Mouse (Mus musculus) thymus, postnatal 0 days (tissue): ENCODE measurements around the gene Sct. TPM values are rescaled to one million over a fixed set of nuclear protein-coding genes. Genes with fewer than 3 reads are reported as not detected.
"Not testable (repeated sequence)": the region's sequence is repeated elsewhere in the genome, so short reads cannot be mapped to it uniquely, and the experiment has no call there.

Experiments
- DNase-seq: peaks from one replicate; pipeline ENCODE4 v3.0.0-alpha.2; 2015; ENCODE audit warnings: low spot score
- polyA plus RNA-seq: library from polyadenylated mRNA; unstranded; fragments of >200 nt; fragmentation: Nextera tagmentation; extraction: Ambion mirVana; gene quantifications from 2 replicates; pipeline ENCODE4 v1.2.1, GENCODE M21; 2015

Gene Sct
- polyA plus RNA-seq, 1 experiment from 2014 or later = 3.9 TPM

DNA sequence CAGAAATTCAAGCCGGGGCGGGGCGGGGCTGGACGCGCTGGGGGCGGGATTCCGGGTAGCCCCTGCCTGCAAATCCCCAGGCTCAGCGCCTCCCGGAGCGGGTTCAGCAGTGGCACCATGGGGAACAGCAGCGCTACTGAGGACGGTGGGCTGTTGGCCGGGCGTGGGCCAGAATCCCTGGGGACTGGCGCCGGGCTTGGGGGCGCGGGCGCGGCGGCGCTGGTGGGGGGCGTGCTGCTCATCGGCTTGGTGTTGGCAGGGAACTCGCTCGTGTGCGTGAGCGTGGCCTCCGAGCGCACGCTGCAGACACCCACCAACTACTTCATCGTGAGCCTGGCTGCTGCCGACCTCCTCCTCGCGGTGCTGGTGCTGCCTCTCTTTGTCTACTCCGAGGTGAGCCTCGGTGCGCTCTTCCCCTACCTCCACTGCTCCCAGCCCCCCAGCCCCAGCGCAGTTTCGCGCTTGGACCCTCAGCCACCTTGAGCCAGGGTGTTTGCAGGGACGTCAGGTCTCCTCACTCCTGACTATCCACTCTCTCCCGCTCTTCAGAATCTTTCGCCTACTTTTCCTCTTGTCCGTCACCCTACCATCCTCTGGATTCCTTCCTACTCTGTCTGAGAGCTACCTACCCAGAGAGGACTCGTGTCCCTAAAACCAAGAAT is 13.1 kb upstream of the Sct start, which contains the start of gene Drd4:
Drd4 (plus strand) TSS at position 86 of the 662 bp plus-strand sequence.
- DNase-seq = no peak

GRCm38 (mm10) chr7:141288042-141288441 is 9.1 kb upstream of the Sct start:
- no peak for DNase-seq

GRCm38 (mm10) chr7:141282756-141283155 is 3.8 kb upstream of the Sct start:
- no peak for DNase-seq

GRCm38 (mm10) chr7:141281442-141281841 is 2.5 kb upstream of the Sct start:
- DNase-seq = no peak

DNA sequence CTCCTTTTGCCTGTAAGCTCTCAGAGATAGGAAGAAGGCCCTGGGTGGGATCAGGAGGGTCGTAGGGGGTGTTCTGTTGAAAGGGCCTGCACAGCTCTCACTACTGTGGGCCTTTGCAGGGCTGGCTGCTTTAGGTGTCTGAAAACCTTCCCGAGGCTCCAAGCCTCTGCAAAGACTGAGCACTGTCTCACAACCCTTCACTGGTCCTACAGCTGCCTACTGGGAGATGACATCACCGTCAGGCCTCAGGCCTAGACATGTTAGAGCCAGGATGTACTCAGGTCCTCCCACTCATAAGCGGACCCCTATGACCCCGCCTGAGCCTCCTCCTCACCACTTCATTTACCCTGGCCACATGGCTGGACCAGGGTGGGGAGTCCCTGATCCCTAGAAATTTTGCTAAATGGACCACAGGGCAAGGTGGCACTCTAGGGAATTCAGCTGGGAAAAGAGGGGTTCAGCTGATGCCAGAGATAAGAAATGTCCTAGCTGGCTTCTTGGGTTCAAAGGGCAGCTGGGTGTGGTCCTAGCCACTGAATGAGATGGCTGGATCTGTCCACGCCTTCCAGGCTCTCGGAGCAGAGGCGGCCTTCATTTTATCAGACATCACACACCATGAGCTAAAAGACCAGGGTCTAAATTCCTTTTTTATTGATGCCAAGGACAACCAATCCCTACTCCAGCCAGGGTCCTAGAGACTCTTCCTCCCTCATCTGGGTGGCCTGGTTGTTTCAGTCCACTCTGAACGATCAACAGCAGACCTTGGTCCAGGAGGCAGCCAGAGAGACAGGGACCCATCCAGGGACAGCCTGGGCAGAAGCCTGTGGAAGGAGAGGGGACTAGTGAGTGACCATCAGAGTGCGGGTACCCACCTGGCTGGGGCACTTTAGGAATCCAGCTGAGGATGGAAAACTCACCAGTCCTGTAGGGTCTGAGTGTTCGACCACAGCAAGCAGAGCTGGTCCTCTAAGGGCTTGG is 943 bp downstream of the Sct start:
- DNase-seq = no peak

DNA sequence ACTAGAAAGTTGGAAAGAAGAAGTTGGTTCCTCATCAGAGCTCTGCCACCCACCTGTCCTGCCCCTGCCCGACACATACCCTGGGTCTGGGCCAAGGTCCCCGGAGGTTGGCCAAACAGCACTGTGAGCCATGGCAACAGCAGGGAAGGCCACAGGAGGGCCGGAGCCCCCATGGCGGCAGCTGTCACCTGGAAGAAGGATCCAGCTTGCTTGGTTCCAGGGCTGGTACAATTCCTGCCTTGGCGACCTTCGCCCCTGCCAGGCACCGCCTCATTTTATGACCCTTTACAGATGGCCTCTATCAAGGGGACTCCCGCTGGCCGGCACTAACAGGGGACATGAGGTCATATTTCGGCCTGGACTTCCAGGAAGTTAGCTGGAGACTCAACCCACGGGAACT is 2.4 kb downstream of the Sct start, which contains the start of gene Cdhr5:
Cdhr5 (minus strand) TSS at position 241 of the 400 bp plus-strand sequence.
- DNase-seq = no peak

DNA sequence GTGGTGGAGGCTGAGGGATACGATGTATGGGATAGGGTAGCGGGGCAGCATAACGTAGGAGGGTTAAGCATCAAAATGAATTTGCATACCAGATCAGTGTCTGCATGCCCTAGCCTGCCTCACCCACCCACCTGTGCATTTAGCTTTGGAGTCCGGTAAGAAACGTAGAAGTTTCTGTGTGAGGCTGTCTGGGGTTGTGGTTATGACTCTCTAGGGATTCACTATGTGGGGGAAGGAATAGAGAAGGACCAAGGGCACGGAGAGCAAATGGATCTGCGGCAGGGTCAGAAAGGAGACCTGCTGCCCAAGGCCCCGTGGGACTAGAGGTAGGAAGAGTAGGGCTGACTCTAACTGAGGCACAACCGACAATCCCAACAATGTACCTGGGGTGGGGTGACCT is 3.6 kb downstream of the Sct start:
- no peak for DNase-seq

- DNase-seq = no peak
These were observed 8.3 kb downstream of the Sct start for GRCm38 (mm10) chr7:141270631-141271030.

GRCm38 (mm10) chr7:141269273-141269545 is 9.7 kb downstream of the Sct start:
- no peak for DNase-seq

DNA sequence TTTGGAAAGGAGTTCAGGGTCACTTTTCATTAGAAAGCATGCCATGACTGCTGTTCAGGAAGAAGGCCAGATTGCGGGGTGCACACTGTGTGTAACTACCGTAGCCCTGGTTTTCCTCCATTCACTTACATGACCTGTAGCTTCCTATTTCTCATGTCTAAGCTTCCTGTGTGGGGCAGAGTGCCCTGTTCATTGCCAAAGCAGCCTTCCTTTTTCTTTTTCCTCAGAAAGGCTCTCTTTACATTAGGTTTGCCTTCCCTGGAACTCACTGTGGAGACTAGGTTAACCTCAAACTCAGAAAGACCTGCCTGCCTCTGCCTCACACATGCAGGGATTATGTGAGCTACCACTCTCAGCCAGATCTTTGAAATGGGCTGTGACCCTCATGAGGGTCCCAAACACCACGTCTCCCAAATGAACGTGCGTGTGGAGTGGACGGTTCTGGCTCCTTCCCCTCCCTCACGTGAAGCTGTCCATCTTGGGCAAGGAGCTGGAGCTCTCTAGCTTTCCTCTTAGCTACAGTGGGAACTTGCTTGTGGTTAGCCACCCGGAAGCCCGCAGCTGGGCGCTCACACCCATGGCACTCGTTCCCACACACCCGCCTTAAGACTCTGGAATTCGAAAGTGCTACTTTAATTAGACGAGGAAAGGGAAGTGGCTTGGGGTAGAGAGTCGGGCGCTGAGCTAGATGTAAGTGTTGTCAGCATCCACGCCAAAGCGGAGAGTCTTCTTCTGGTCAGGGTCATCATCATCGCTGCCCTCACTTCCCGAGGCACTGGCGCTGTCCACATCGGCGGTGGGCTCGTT is 10.3 kb downstream of the Sct start:
- DNase-seq = peak; percentile 24

DNA sequence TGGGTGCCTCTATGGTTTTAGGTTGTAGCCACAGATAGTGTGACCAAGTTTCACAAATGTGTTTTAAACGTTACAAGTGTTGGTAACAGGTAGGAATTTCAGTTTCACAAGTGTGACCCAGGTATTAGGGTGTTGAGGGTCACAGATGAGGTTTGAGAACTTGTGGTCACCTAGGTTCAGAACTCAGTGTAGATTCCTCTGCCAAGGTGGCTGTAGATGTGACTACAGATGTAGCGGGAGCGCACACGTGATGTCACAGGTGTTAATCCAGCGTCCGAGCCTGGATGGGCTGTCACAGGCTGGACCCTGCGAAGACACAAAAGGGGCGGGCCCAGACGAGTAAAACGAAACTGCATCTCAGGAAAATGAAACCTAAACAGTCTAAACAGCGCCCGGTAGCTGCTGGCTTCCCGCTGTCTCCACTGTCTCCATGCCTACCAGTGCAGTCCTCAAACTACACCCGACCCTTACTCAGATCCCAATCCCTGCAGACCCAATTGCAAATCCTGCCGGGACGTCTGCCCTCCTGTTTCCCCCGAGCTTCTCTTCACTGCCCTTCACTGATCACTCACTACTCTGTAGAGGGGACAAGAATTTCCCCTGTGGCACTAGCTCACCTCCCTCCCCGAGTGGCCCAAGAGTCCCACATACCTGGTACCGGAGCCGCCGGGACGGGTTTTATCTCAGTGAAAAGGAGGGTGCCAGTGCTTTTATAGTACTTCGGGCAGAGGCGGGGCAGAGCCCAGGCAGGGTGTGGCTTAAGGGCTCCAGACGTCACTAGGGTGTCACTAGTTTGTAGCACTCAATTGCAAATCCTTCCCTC is 13.0 kb downstream of the Sct start, which contains the start of gene Irf7:
Irf7 (minus strand) TSS at position 743 of the 823 bp plus-strand sequence.
- peak; percentile 78 for DNase-seq

GRCm38 (mm10) chr7:141265411-141265738 is 13.6 kb downstream of the Sct start:
- peak; percentile 25 for DNase-seq

GRCm38 (mm10) chr7:141264761-141265410 is 14.0 kb downstream of the Sct start:
- DNase-seq = peak; percentile 74

- no peak for DNase-seq
These were observed 14.8 kb downstream of the Sct start for GRCm38 (mm10) chr7:141264041-141264700.

DNA sequence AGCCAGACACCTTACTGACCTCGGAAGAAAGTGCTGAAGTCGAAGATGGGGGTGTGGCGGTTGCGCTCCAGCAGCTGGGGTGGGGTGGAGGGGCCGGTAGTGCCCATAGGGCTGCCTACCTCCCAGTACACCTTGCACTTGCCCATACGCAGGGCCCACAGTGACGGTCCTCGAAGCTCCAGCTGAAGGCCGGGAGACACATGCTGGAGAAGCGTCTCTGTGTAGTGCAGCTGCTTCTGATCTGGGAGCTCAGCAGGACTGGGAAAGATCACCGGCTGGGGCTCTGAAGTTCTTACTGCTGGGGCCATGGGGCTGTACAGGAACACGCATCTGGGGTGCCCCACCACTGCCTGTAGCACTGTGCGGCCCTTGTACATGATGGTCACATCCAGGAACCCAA is 15.3 kb downstream of the Sct start:
- DNase-seq = no peak

DNA sequence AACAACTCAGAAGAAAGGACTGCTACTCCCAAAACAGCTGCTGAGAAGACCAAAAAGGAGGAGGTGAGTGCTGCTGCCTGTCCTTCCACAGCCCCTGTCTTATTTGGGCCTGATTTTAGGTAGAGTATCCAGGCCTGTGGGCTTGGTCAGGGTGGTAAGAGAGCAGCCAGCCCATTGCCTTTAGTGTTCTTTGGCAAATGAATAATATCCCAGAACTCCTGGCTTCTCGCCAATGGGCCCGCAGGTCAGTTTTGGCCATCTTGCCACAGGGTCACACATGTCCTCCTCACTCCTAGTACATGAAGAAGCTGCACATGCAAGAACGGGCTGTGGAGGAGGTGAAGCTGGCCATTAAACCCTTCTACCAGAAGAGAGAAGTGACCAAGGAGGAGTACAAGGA is 17.5 kb downstream of the Sct start:
- DNase-seq = no peak

- no peak for DNase-seq
These were observed 22.8 kb downstream of the Sct start for GRCm38 (mm10) chr7:141256159-141256558.

GRCm38 (mm10) chr7:141250486-141250885 is 28.4 kb downstream of the Sct start:
- DNase-seq = not testable (repeated sequence)

- DNase-seq = no peak
These were observed 47.4 kb downstream of the Sct start for GRCm38 (mm10) chr7:141231551-141231950.

- DNase-seq = no peak
These were observed 47.8 kb downstream of the Sct start for GRCm38 (mm10) chr7:141231111-141231510.
